Mouse (Mus musculus): ENCODE data around the gene Ifrd2. TPM values are rescaled to one million over a fixed set of nuclear protein-coding genes. Genes with fewer than 3 reads are reported as not detected.

Gene Ifrd2
- total RNA-seq, 1 experiment = 66.6 TPM

DNA sequence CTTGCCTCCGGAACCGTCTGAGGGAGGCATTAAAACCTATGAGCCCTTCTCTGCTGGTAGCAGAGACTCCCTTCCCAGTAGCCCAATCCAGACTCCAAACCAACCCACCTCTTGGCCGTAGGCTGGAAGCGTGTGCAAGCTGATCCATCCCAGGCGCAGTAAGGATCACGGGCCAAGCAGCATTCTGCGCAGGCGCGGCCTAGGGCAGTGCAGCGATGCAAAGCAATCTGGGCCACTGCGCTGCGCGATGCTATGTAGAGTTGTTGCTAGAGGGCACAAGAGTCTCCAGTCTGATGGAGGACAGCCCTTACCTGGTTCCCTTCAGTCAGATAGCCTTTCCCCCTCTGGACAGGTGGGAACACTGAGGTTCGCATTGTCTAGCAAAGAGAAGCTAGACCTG is 12.4 kb downstream of the Ifrd2 start:
- DNase-seq (ENCODE audit: low read depth, low spot score) = no peak
- Histone ChIP-seq H3K4me3 (ENCODE audit: insufficient read depth in 1 of 2, low read depth in 1 of 2, low read length in 2 of 2, poor library complexity in 1 of 2, severe bottlenecking in 1 of 2) (peak overlapping the region; percentile 1 to 46; a peak in 3 of 4 replicates), H3K36me3 (ENCODE audit: control insufficient read depth, insufficient read depth, low read length, poor library complexity, severe bottlenecking) (no peaks in the 10 kb centered on the region), H3K4me1 (ENCODE audit: control insufficient read depth in 2 of 2, insufficient read depth in 2 of 2, low read length in 2 of 2, poor library complexity in 1 of 2) (peaks cover 4 to 17% of the 10 kb centered on the region in 2 experiments; a peak in 2 of 4 replicates), H3K27ac (ENCODE audit: insufficient read depth, low read depth, low read length, poor library complexity, severe bottlenecking) (no peak overlapping the region), H3K9ac (ENCODE audit: insufficient read depth, low read depth, low read length, poor library complexity, severe bottlenecking) (no peak overlapping the region), H3K9me3 (ENCODE audit: control insufficient read depth, insufficient read depth, low read depth, low read length) (no peaks in the 10 kb centered on the region)
- in situ Hi-C loops (cut with MboI; ENCODE audit: low sequenced_read_pairs in 2 of 2, unreplicated experiment in 2 of 2) = no loop called here
- TF ChIP-seq HCFC1 (IDR thresholded peaks at IDR 0.05; ENCODE audit: borderline replicate concordance, insufficient read depth, low read length) (no peak), ZC3H11A (IDR thresholded peaks at IDR 0.05; ENCODE audit: borderline replicate concordance, low read depth, low read length) (no peak), MAFK (IDR thresholded peaks at IDR 0.05; ENCODE audit: insufficient read depth, low read depth, low read length) (no peak), ZNF384 (IDR thresholded peaks at IDR 0.05; ENCODE audit: low read depth, low read length) (no peak), CHD2 (IDR thresholded peaks at IDR 0.05; ENCODE audit: low read depth, low read length) (no peak)

DNA sequence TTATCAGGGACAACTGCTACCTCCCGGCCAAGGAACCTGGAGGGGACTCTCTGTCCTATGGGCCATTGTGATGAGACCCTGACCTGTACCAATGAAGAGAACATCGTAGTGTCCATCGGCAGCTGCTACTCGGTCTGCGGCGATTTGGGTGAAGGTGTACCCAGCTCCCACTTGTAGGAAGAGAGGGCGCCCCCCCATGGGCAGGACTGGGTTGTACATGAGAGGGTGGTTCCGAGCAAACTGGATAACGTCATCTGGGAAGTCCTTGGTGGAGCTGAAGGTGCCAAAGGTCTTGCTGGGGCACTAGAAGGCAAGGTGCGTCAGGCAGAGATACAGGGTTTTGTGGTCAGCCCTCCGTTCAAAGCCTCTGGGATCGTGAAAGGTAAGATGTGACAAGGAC is 13.3 kb downstream of the Ifrd2 start:
- Histone ChIP-seq H3K27ac (ENCODE audit: insufficient read depth, low read depth, low read length, poor library complexity, severe bottlenecking) (no peak overlapping the region), H3K9ac (ENCODE audit: insufficient read depth, low read depth, low read length, poor library complexity, severe bottlenecking) (no peak overlapping the region), H3K4me1 (ENCODE audit: control insufficient read depth in 2 of 2, insufficient read depth in 2 of 2, low read length in 2 of 2, poor library complexity in 1 of 2) (peaks cover 6 to 23% of the 10 kb centered on the region in 2 experiments; a peak in 2 of 4 replicates), H3K36me3 (ENCODE audit: control insufficient read depth, insufficient read depth, low read length, poor library complexity, severe bottlenecking) (no peaks in the 10 kb centered on the region), H3K9me3 (ENCODE audit: control insufficient read depth, insufficient read depth, low read depth, low read length) (no peaks in the 10 kb centered on the region), H3K4me3 (ENCODE audit: insufficient read depth in 1 of 2, low read depth in 1 of 2, low read length in 2 of 2, poor library complexity in 1 of 2, severe bottlenecking in 1 of 2) (no peak overlapping the region)
- no peak for TF ChIP-seq MAFK (IDR thresholded peaks at IDR 0.05; ENCODE audit: insufficient read depth, low read depth, low read length)
- TF ChIP-seq ZC3H11A (IDR thresholded peaks at IDR 0.05; ENCODE audit: borderline replicate concordance, low read depth, low read length) = no peak
- no peak for TF ChIP-seq CHD2 (IDR thresholded peaks at IDR 0.05; ENCODE audit: low read depth, low read length)
- TF ChIP-seq HCFC1 (IDR thresholded peaks at IDR 0.05; ENCODE audit: borderline replicate concordance, insufficient read depth, low read length) = no peak
- TF ChIP-seq ZNF384 (IDR thresholded peaks at IDR 0.05; ENCODE audit: low read depth, low read length) = no peak
- no peak for DNase-seq (ENCODE audit: low read depth, low spot score)
- in situ Hi-C loops (cut with MboI; ENCODE audit: low sequenced_read_pairs in 2 of 2, unreplicated experiment in 2 of 2) = no loop called here

DNA sequence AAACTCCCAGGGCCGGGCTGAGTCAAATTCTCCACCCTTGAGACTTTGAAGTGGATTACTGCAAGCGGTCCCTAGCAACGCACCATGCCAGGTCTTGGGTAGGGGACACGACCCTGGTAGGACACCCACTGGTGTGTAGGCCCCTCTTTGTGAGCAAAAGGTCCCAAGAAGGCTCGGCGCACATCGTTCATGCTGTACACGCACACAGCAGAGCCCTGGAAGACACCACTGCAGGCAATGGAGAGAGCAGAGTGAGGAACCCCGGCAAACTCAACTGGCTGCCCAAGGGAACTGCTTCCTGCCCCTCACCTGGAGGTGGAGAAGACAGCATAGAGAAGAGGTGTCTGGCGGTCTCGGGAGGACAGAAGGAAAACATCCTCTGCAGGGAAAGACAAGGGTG is 13.8 kb downstream of the Ifrd2 start:
- Histone ChIP-seq H3K36me3 (ENCODE audit: control insufficient read depth, insufficient read depth, low read length, poor library complexity, severe bottlenecking) (no peaks in the 10 kb centered on the region), H3K4me1 (ENCODE audit: control insufficient read depth in 2 of 2, insufficient read depth in 2 of 2, low read length in 2 of 2, poor library complexity in 1 of 2) (peaks cover 6 to 29% of the 10 kb centered on the region in 2 experiments; a peak in 2 of 4 replicates), H3K27ac (ENCODE audit: insufficient read depth, low read depth, low read length, poor library complexity, severe bottlenecking) (no peak overlapping the region), H3K9me3 (ENCODE audit: control insufficient read depth, insufficient read depth, low read depth, low read length) (no peaks in the 10 kb centered on the region), H3K9ac (ENCODE audit: insufficient read depth, low read depth, low read length, poor library complexity, severe bottlenecking) (no peak overlapping the region), H3K4me3 (ENCODE audit: insufficient read depth in 1 of 2, low read depth in 1 of 2, low read length in 2 of 2, poor library complexity in 1 of 2, severe bottlenecking in 1 of 2) (no peak overlapping the region)
- DNase-seq (ENCODE audit: low read depth, low spot score) = no peak
- TF ChIP-seq HCFC1 (IDR thresholded peaks at IDR 0.05; ENCODE audit: borderline replicate concordance, insufficient read depth, low read length) (no peak), ZNF384 (IDR thresholded peaks at IDR 0.05; ENCODE audit: low read depth, low read length) (no peak), MAFK (IDR thresholded peaks at IDR 0.05; ENCODE audit: insufficient read depth, low read depth, low read length) (no peak), ZC3H11A (IDR thresholded peaks at IDR 0.05; ENCODE audit: borderline replicate concordance, low read depth, low read length) (no peak), CHD2 (IDR thresholded peaks at IDR 0.05; ENCODE audit: low read depth, low read length) (no peak)
- in situ Hi-C loops (cut with MboI; ENCODE audit: low sequenced_read_pairs in 2 of 2, unreplicated experiment in 2 of 2) = no loop called here

GRCm38 (mm10) chr9:107602068-107602648 is 14.7 kb downstream of the Ifrd2 start:
- in situ Hi-C loops (cut with MboI; ENCODE audit: low sequenced_read_pairs in 2 of 2, unreplicated experiment in 2 of 2) = no loop called here
- peak; percentile 86 for DNase-seq (ENCODE audit: low read depth, low spot score)
- Histone ChIP-seq H3K36me3 (ENCODE audit: control insufficient read depth, insufficient read depth, low read length, poor library complexity, severe bottlenecking) (no peaks in the 10 kb centered on the region), H3K9me3 (ENCODE audit: control insufficient read depth, insufficient read depth, low read depth, low read length) (no peaks in the 10 kb centered on the region), H3K27ac (ENCODE audit: insufficient read depth, low read depth, low read length, poor library complexity, severe bottlenecking) (no peak overlapping the region), H3K4me3 (ENCODE audit: insufficient read depth in 1 of 2, low read depth in 1 of 2, low read length in 2 of 2, poor library complexity in 1 of 2, severe bottlenecking in 1 of 2) (no peak overlapping the region), H3K9ac (ENCODE audit: insufficient read depth, low read depth, low read length, poor library complexity, severe bottlenecking) (no peak overlapping the region), H3K4me1 (ENCODE audit: control insufficient read depth in 2 of 2, insufficient read depth in 2 of 2, low read length in 2 of 2, poor library complexity in 1 of 2) (peaks cover 6 to 37% of the 10 kb centered on the region in 2 experiments; a peak in 2 of 4 replicates)
- TF ChIP-seq MAFK (IDR thresholded peaks at IDR 0.05; ENCODE audit: insufficient read depth, low read depth, low read length) = no peak
- no peak for TF ChIP-seq ZNF384 (IDR thresholded peaks at IDR 0.05; ENCODE audit: low read depth, low read length)
- peak; percentile 82 for TF ChIP-seq ZC3H11A (IDR thresholded peaks at IDR 0.05; ENCODE audit: borderline replicate concordance, low read depth, low read length)
- no peak for TF ChIP-seq CHD2 (IDR thresholded peaks at IDR 0.05; ENCODE audit: low read depth, low read length)
- no peak for TF ChIP-seq HCFC1 (IDR thresholded peaks at IDR 0.05; ENCODE audit: borderline replicate concordance, insufficient read depth, low read length)

All from ES-E14 (cell line).